Mouse (Mus musculus) heart, embryonic 15.5 days (tissue): ENCODE results near the gene Sox8. TPM values are rescaled to one million over a fixed set of nuclear protein-coding genes. Genes with fewer than 3 reads are reported as not detected.

ENCODE experiments used
- ATAC-seq: fragments of 200-750 bp; cut with Nextera tagmentation; replicated peaks from 2 replicates; pipeline ENCODE4 v1.8.0; 2017; ENCODE audit warnings: low read depth, moderate TSS enrichment; ENCODE audit not compliant: insufficient number of reproducible peaks, insufficient read depth, low FRiP score
- H3K27ac ChIP-seq: fragments of 300-500 bp; sonication (generic); 2 replicates; pipeline ENCODE4 v1.5.1; 2015; ENCODE audit warnings: mild to moderate bottlenecking, inconsistent platforms
- H3K27me3 ChIP-seq: fragments of 300-500 bp; sonication (generic); 2 replicates; pipeline ENCODE4 v1.6.1; 2015; ENCODE audit warnings: inconsistent platforms
- H3K36me3 ChIP-seq: fragments of 300-500 bp; sonication (generic); 2 replicates; pipeline ENCODE4 v1.6.1; 2015; ENCODE audit warnings: mild to moderate bottlenecking, inconsistent platforms
- H3K4me1 ChIP-seq: fragments of 300-500 bp; sonication (generic); replicated peaks from 2 replicates; pipeline ENCODE4 v1.6.1; 2015; ENCODE audit warnings: inconsistent platforms
- H3K4me2 ChIP-seq: fragments of 300-500 bp; sonication (generic); 2 replicates; pipeline ENCODE4 v1.6.1; 2015; ENCODE audit warnings: inconsistent platforms, mild to moderate bottlenecking, moderate library complexity
- H3K4me3 ChIP-seq: fragments of 300-500 bp; sonication (generic); 2 replicates; pipeline ENCODE4 v1.5.1; 2015; ENCODE audit warnings: mild to moderate bottlenecking, inconsistent platforms
- H3K9ac ChIP-seq: fragments of 300-500 bp; sonication (generic); 2 replicates; pipeline ENCODE4 v1.6.1; 2015; ENCODE audit warnings: mild to moderate bottlenecking, inconsistent platforms
- H3K9me3 ChIP-seq: fragments of 300-500 bp; sonication (generic); replicated peaks from 2 replicates; pipeline ENCODE4 v1.6.1; 2016; ENCODE audit warnings: inconsistent platforms
- WGBS: fragments of 180-500 bp; shearing (Covaris S2); methylation state at CpG from one replicate; pipeline ENCODE4 v1.1.7; 2015; ENCODE audit warnings: mixed read lengths; 5-methylcytosine and 5-hydroxymethylcytosine counted together
- polyA plus RNA-seq: library from polyadenylated mRNA; unstranded; fragments of >200 nt; fragmentation: Nextera tagmentation; extraction: Ambion mirVana; gene quantifications from 2 replicates; pipeline ENCODE4 v1.2.1, GENCODE M21; 2015

Gene Sox8
- polyA plus RNA-seq, 1 experiment from 2014 or later = 0.73 TPM

DNA sequence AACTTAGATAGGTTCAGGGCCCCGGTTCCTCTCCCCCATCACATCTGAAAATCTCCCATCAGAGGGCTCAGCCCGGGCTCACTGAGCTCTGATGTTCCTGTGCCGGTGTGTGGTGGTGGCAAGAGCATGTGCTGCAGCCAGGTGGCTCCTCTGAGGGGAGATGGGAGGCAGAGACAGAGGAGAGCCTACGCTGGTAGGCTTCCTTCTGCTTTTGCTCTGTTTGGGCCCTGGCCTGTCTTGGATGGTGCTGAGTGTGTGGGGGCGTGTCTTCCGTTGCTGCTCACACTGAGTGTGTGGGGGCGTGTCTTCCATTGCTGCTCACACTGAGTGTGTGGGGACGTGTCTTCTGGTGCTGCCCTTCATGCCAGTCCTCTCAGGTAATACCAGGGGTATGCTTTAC is 31.9 kb upstream of the Sox8 start:
- no peaks in the 10 kb centered on the region for H3K36me3 ChIP-seq
- no peak overlapping the region for H3K4me3 ChIP-seq
- ATAC-seq = 0 out of 2 replicates have a peak, but pooled peaks have one; percentile 19
- no peaks in the 10 kb centered on the region for H3K27me3 ChIP-seq
- H3K4me1 ChIP-seq = peaks cover 9% of the 10 kb centered on the region
- no peak overlapping the region for H3K4me2 ChIP-seq
- no peak overlapping the region for H3K9ac ChIP-seq
- no peak overlapping the region for H3K27ac ChIP-seq
- no peaks in the 10 kb centered on the region for H3K9me3 ChIP-seq
- WGBS = 66% methylated on average over 8 of the region's 8 CpGs

DNA sequence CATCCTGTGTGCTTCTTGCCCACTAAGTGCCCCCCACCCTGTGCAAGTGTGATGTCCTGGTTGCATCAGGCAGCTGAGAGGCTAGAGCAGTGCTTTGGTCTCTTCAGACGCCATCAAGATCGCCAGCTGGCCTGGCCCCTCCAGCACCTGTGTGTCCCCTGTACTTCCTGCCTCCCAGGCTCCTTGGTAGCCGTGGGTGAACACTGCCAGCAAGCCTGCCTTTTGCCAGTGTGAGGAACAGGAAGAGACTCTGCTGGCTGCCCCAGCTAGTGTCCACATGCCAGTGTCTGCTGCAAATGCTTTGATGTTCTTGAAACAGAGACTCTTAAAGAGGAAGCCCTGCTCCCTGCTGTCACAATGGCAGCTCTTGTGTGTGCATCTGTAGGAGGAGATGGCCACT is 27.1 kb upstream of the Sox8 start:
- Histone ChIP-seq H3K4me3 (no peak overlapping the region), H3K9ac (no peak overlapping the region), H3K27me3 (no peaks in the 10 kb centered on the region), H3K4me2 (no peak overlapping the region), H3K27ac (no peak overlapping the region), H3K9me3 (no peaks in the 10 kb centered on the region), H3K36me3 (0 out of 2 replicates have a peak, but pooled peaks cover 3% of the 10 kb centered on the region), H3K4me1 (peaks cover 10% of the 10 kb centered on the region; the same call in 1 of the 2 replicates)
- 58% methylated on average over 3 of the region's 3 CpGs for WGBS
- ATAC-seq = no peak

DNA sequence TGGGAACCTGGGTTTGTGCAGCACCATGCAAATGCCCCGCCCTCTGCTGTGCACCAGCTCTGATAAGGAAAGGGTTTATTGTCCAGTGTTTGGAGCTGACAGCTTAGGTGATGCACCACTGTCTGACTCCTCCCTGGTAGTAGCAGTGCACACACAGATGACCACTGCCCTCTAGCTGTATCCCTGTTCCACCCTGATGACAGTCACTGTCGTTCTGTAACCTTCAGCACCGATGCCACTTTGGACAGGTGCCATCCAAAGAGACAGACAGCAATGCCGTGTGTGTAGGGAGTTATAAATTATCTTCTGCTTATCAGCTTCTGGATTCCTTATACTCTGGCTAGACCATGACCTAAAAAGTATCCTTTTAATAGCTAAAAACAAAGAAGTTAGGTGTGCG is 25.0 kb upstream of the Sox8 start:
- no peak overlapping the region for H3K9ac ChIP-seq
- 49% methylated on average over 5 of the region's 5 CpGs for WGBS

DNA sequence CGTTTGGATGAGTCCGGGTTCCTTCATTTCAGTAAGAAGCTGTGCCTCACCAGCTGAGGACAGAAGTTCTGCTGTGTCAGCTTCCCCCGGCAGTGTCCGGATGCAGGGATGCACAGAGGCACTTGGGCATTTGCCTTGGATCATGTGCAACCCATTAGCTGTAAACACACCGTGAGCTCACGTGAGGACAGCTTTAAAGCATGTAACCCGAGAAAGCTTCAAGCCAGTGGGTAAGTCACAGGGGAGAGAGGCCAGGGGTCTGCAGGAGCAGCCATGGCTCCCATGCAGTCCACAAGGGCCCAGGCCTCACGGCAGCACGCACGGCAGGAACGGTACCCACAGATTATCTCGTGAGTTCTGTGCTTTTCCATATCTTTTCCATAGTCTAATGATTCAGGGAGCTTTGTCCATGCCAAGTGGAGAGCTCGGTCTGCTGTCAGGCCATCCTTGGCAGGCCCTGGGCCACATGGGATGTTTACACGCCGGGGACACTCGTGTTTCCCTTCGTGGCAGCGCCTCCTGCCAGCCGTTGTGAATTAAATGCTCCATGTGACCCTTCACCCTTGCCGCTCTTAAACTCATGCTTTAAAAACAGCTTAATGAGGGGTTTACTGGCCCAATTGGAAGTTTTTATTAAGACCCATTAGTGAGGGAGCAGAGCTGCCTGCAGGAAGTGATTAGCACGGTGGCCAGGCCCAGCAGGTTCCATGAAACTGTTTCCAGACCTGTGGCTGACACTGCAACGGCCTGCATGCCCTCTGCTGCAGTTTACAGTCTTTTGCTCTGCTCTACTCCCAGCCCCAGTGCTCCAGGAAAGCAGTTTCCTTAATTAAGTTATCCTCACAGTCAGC is 23.1 kb upstream of the Sox8 start:
- H3K27ac ChIP-seq = no peak overlapping the region
- H3K27me3 ChIP-seq = no peaks in the 10 kb centered on the region
- H3K36me3 ChIP-seq = peaks cover 19% of the 10 kb centered on the region
- H3K4me3 ChIP-seq = no peak overlapping the region
- no peak overlapping the region for H3K9ac ChIP-seq
- H3K4me2 ChIP-seq = no peak overlapping the region
- H3K4me1 ChIP-seq = 0 out of 2 replicates have a peak, but pooled peaks cover 8% of the 10 kb centered on the region
- no peaks in the 10 kb centered on the region for H3K9me3 ChIP-seq
- ATAC-seq = no peak
- 66% methylated on average over 22 of the region's 22 CpGs for WGBS

More for the DNA sequence above, 25.0 kb upstream of the Sox8 start:
- H3K36me3 ChIP-seq = peaks cover 10% of the 10 kb centered on the region
- ATAC-seq = no peak
- H3K4me3 ChIP-seq = no peak overlapping the region
- 0 out of 2 replicates have a peak, but pooled peaks cover 8% of the 10 kb centered on the region for H3K4me1 ChIP-seq
- no peak overlapping the region for H3K4me2 ChIP-seq
- H3K27me3 ChIP-seq = no peaks in the 10 kb centered on the region
- no peaks in the 10 kb centered on the region for H3K9me3 ChIP-seq
- no peak overlapping the region for H3K27ac ChIP-seq

DNA sequence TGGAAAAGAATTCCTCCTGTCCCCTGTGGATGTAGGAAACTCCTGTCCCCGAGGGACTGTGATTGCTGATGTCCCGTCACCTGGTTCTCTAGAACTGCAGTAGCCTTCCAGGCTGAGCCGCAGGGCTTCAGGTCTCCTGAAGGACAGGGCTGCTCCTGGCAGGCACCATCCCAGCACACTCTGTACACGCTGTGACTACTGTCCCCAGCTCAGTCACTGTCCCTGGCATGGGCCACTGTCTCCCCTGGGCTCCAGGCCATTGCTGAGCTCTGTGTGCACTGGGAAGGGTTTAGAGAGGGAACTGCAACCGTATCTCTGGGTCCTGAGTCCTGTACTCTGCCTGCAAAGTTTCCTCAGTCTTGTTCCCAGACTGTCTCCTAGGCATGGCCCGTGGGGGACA is 21.9 kb upstream of the Sox8 start:
- Histone ChIP-seq H3K9me3 (no peaks in the 10 kb centered on the region), H3K4me1 (0 out of 2 replicates have a peak, but pooled peaks cover 8% of the 10 kb centered on the region), H3K27me3 (no peaks in the 10 kb centered on the region), H3K36me3 (peaks cover 26% of the 10 kb centered on the region), H3K27ac (no peak overlapping the region), H3K4me2 (no peak overlapping the region), H3K4me3 (no peak overlapping the region), H3K9ac (no peak overlapping the region)
- WGBS = 76% methylated on average over 6 of the region's 6 CpGs
- no peak for ATAC-seq

DNA sequence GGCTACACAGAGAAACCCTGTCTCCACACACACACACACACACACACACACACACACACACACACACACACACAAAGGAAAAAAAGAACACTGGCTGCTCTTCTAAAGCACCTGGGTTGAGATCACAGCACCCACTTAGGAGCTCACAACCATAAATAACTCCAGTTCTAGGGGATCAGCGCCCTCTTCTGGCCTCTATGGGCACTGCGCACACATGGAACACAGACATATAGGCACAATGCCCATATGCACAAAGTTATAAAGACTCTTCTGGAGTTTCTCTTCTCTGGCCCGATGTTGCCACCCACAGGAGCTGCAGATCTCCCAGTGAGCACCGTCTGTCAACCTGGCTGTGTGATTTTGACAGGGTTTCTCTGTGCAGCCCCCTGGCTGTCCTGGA is 20.5 kb upstream of the Sox8 start:
- Histone ChIP-seq H3K4me3 (no peak overlapping the region), H3K9me3 (no peaks in the 10 kb centered on the region), H3K27me3 (no peaks in the 10 kb centered on the region), H3K9ac (no peak overlapping the region), H3K4me2 (no peak overlapping the region), H3K36me3 (peaks cover 31% of the 10 kb centered on the region), H3K4me1 (0 out of 2 replicates have a peak, but pooled peaks cover 8% of the 10 kb centered on the region), H3K27ac (no peak overlapping the region)
- no peak for ATAC-seq
- 84% methylated on average over 4 of the region's 4 CpGs for WGBS

DNA sequence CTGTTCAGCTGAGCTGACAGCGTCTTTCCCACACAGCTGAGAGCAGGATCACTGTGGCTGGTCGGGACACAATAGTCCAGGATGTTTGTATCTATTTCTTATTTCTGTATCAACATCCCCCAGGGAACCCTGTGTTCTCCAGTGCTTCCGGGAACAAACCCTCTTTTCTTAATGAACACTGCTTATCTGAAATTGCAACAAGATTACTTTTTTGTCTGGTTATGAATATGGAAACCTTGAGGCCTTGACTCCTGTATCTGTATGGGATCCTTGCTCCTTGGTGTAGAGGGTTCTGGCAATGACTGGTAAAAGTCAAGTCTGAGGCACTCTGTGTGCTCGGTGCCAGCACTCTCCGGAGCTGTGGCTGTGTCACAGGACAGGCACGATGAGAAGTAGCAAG is 19.6 kb upstream of the Sox8 start:
- 0 out of 2 replicates have a peak, but pooled peaks cover 4% of the 10 kb centered on the region for H3K4me1 ChIP-seq
- H3K27ac ChIP-seq = no peak overlapping the region
- no peak overlapping the region for H3K4me3 ChIP-seq
- no peaks in the 10 kb centered on the region for H3K27me3 ChIP-seq
- no peak overlapping the region for H3K9ac ChIP-seq
- no peak for ATAC-seq
- WGBS = 83% methylated on average over 6 of the region's 6 CpGs
- H3K4me2 ChIP-seq = no peak overlapping the region
- H3K9me3 ChIP-seq = no peaks in the 10 kb centered on the region
- peaks cover 40% of the 10 kb centered on the region for H3K36me3 ChIP-seq

DNA sequence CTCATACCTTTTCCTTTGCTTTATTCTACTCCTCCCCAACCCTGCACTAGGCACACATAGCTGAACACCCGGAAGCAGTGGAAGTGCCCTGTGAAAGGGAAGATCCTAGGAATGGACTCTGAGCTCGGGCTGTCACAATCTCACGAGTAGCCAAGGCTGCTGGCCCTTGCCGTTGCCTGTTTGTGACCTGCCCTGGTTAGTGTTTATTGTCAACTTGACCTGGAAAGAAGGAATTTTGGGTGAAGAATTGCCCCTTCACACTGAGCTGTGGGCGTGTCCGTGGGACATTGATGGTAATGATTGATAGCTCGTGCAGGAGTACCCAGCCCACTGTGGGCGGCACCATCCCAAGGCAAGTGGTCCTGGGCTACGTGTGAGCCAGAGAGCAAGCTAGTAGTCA is 14.2 kb upstream of the Sox8 start:
- Histone ChIP-seq H3K36me3 (peaks cover 25% of the 10 kb centered on the region), H3K9me3 (no peaks in the 10 kb centered on the region), H3K4me3 (no peak overlapping the region), H3K9ac (no peak overlapping the region), H3K4me1 (peaks cover 20% of the 10 kb centered on the region), H3K27me3 (no peaks in the 10 kb centered on the region), H3K4me2 (no peak overlapping the region), H3K27ac (no peak overlapping the region)
- WGBS = 92% methylated on average over 9 of the region's 9 CpGs
- no peak for ATAC-seq

DNA sequence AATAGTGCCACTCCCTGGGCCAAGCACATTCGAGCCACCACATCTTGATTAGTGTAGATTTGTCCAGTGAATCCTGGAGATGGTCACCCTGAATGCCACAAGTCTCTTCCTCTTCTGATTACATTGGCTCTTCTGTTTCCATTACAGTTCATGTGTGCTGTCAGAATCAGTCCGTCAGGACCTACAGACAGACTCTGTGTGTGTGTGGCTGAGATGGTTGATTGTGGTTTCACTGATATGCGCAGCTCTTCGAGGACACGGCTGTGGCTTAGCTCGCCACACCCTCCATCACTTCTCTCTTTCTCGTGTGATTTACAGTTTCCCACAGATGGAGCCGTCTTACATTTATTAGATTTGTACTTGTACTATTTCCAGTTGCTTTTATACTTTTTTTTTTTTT is 13.4 kb upstream of the Sox8 start:
- 79% methylated on average over 8 of the region's 8 CpGs for WGBS
- no peak for ATAC-seq

DNA sequence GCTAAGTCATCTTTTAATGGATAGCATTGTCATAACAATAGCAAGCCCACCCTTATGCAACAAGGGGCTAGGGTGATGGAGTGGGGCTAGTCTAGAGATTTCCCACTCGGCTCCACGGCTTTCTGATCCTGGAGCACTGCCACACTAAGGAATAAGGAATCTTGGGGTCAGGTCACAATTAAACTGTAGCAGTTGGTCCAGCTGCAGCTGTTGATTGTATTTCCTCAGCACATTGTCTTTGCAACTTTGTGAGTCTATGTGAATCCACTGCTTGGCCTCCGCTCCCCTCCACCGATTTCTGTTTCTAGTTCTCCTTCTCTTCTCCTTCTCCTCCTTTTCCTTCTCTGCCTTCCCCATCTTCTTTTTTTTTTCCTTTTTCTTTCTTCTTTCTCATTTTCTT is 12.6 kb upstream of the Sox8 start:
- H3K9ac ChIP-seq = no peak overlapping the region
- H3K27me3 ChIP-seq = no peaks in the 10 kb centered on the region
- H3K9me3 ChIP-seq = no peaks in the 10 kb centered on the region
- H3K36me3 ChIP-seq = peaks cover 20% of the 10 kb centered on the region; the same call in 1 of the 2 replicates
- ATAC-seq = no peak
- H3K4me1 ChIP-seq = peaks cover 29% of the 10 kb centered on the region
- H3K4me2 ChIP-seq = no peak overlapping the region
- H3K4me3 ChIP-seq = no peak overlapping the region
- no peak overlapping the region for H3K27ac ChIP-seq
- 68% methylated on average over 4 of the region's 4 CpGs for WGBS

More for the DNA sequence above, 13.4 kb upstream of the Sox8 start:
- Histone ChIP-seq H3K4me1 (peaks cover 23% of the 10 kb centered on the region), H3K36me3 (peaks cover 24% of the 10 kb centered on the region), H3K4me2 (no peak overlapping the region), H3K4me3 (no peak overlapping the region), H3K9ac (no peak overlapping the region), H3K27ac (no peak overlapping the region), H3K9me3 (no peaks in the 10 kb centered on the region), H3K27me3 (no peaks in the 10 kb centered on the region)

DNA sequence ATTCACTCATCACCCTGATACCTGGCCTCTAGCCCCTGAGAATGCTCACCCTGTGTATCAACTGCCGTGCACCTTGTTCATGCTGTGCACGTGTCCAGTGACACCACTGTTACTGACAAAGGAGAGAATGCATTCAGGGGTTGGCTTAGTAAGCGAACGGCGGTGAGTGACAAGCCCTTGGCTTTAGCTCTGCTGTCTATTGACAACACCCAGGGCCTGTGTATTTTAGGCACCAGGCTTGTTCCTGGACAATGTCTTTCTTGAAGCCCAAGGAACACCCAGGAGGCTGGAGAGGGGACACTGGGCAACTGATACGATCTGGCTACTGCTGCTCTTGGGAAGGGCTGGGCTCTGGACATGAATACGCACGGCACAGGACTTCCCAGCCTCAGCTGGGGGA is 11.6 kb upstream of the Sox8 start:
- Histone ChIP-seq H3K4me3 (0 out of 2 replicates have a peak overlapping the region, but pooled peaks have one; percentile 8), H3K27me3 (no peaks in the 10 kb centered on the region), H3K9me3 (no peaks in the 10 kb centered on the region), H3K27ac (peak overlapping the region; percentile 58), H3K4me1 (peaks cover 29% of the 10 kb centered on the region), H3K4me2 (peak overlapping the region; percentile 41), H3K36me3 (peaks cover 14% of the 10 kb centered on the region; the same call in 1 of the 2 replicates), H3K9ac (no peak overlapping the region)
- ATAC-seq = no peak; the same call in 1 of the 2 replicates
- WGBS = 47% methylated on average over 8 of the region's 8 CpGs
